Mouse (Mus musculus) CH12.LX (cell line): ENCODE measurements around the gene Ifna5. TPM values are rescaled to one million over a fixed set of nuclear protein-coding genes. Genes with fewer than 3 reads are reported as not detected.

Experiments
- DNase-seq: peaks from one replicate; pipeline ENCODE4 v3.0.0-alpha.2; 2013; ENCODE audit errors: extremely low read depth
- H3K27ac ChIP-seq: 2 replicates; pipeline ENCODE4 v1.5.1; 2012; ENCODE audit warnings: low read depth, mild to moderate bottlenecking, control low read depth, moderate library complexity; ENCODE audit not compliant: insufficient read depth
- H3K27me3 ChIP-seq: replicated peaks from 2 replicates; pipeline ENCODE3; 2012; ENCODE audit warnings: inconsistent platforms
- H3K36me3 ChIP-seq, 2 experiments: replicated peaks in 1 of 2; 2 replicates each; pipeline versions ENCODE3 to v1.6.1; 2012; ENCODE audit warnings: inconsistent platforms in 1 of 2, low read length in 1 of 2, mild to moderate bottlenecking in 1 of 2, mixed read lengths in 1 of 2, moderate library complexity in 1 of 2; ENCODE audit not compliant: control insufficient read depth in 1 of 2, insufficient read depth in 1 of 2
- H3K4me1 ChIP-seq, 2 experiments: 2 replicates each; pipeline ENCODE4 v1.6.1; 2012; ENCODE audit warnings: inconsistent platforms in 1 of 2, moderate library complexity in 1 of 2; ENCODE audit not compliant: insufficient read depth in 2 of 2, control insufficient read depth in 1 of 2
- H3K4me2 ChIP-seq: 2 replicates; pipeline ENCODE4 v1.6.1; 2012; ENCODE audit warnings: low read depth, mild to moderate bottlenecking, control low read depth; ENCODE audit not compliant: poor library complexity, insufficient read depth, severe bottlenecking
- H3K4me3 ChIP-seq, 3 experiments: fragments of 150-350 bp in 1 of 3; sonication (generic) in 1 of 3; replicated peaks in 1 of 3; 2 replicates each; pipeline versions ENCODE3 to v1.5.1; 2011 to 2012; ENCODE audit warnings: low read depth in 2 of 3, low read length in 2 of 3, mild to moderate bottlenecking in 2 of 3, moderate library complexity in 2 of 3, control low read depth in 1 of 3, improper control_type of control experiment in 1 of 3, inconsistent platforms in 1 of 3, mixed read lengths in 1 of 3; ENCODE audit not compliant: poor library complexity in 1 of 3
- H3K79me2 ChIP-seq: replicated peaks from 2 replicates; pipeline ENCODE4 v1.6.1; 2012; ENCODE audit warnings: mild to moderate bottlenecking, moderate library complexity; ENCODE audit not compliant: control insufficient read depth, poor library complexity, insufficient read depth, severe bottlenecking; ENCODE audit errors: extremely low read depth
- H3K9ac ChIP-seq: 2 replicates; pipeline ENCODE4 v1.6.1; 2012; ENCODE audit warnings: low read depth, mild to moderate bottlenecking, control low read depth, moderate library complexity; ENCODE audit not compliant: insufficient read depth
- H3K9me3 ChIP-seq: replicated peaks from 2 replicates; pipeline ENCODE3; 2012; ENCODE audit warnings: low read length, inconsistent platforms, mixed read lengths
- BHLHE40 ChIP-seq: IDR thresholded peaks from 2 replicates; pipeline ENCODE4 v1.6.1; 2011; ENCODE audit warnings: mild to moderate bottlenecking, low read depth, low read length, improper control_type of control experiment
- CHD2 ChIP-seq: IDR thresholded peaks from 2 replicates; pipeline ENCODE4 v1.6.1; 2011; ENCODE audit warnings: low read length, improper control_type of control experiment
- ELF1 ChIP-seq: IDR thresholded peaks from 2 replicates; pipeline ENCODE4 v1.6.1; 2014; ENCODE audit warnings: low read depth, mild to moderate bottlenecking, inconsistent platforms, low read length, improper control_type of control experiment
- ETS1 ChIP-seq: conservative IDR thresholded peaks from 2 replicates; pipeline ENCODE4 v1.6.1; 2012; ENCODE audit warnings: low read depth, mild to moderate bottlenecking, inconsistent platforms, low read length, improper control_type of control experiment, moderate library complexity
- GABPA ChIP-seq: IDR thresholded peaks from 2 replicates; pipeline ENCODE4 v1.6.1; 2012; ENCODE audit warnings: low read depth, low read length, improper control_type of control experiment, inconsistent platforms; ENCODE audit not compliant: insufficient replicate concordance
- IRF4 ChIP-seq: IDR thresholded peaks from 2 replicates; pipeline ENCODE4 v1.6.1; 2014; ENCODE audit warnings: low read depth, mild to moderate bottlenecking, inconsistent platforms, low read length, improper control_type of control experiment
- KAT2A ChIP-seq: IDR thresholded peaks from 2 replicates; pipeline ENCODE4 v1.6.1; 2012; ENCODE audit warnings: low read length, improper control_type of control experiment, inconsistent platforms; ENCODE audit not compliant: insufficient replicate concordance
- MAFK ChIP-seq: IDR thresholded peaks from 2 replicates; pipeline ENCODE4 v1.6.1; 2011; ENCODE audit warnings: low read length, improper control_type of control experiment; ENCODE audit not compliant: insufficient replicate concordance
- MAX ChIP-seq: IDR thresholded peaks from 2 replicates; pipeline ENCODE4 v1.6.1; 2011; ENCODE audit warnings: low read length, improper control_type of control experiment
- MAZ ChIP-seq: IDR thresholded peaks from 2 replicates; pipeline ENCODE4 v1.6.1; 2012; ENCODE audit warnings: low read depth, mild to moderate bottlenecking, inconsistent platforms, low read length, improper control_type of control experiment, moderate library complexity
- NELFE ChIP-seq: IDR thresholded peaks from 2 replicates; pipeline ENCODE4 v1.6.1; 2011; ENCODE audit warnings: low read depth, low read length, improper control_type of control experiment
- RCOR1 ChIP-seq: conservative IDR thresholded peaks from 2 replicates; pipeline ENCODE4 v1.6.1; 2012; ENCODE audit warnings: low read depth, mild to moderate bottlenecking, inconsistent platforms, low read length, improper control_type of control experiment
- SIN3A ChIP-seq: IDR thresholded peaks from 2 replicates; pipeline ENCODE4 v1.6.1; 2012; ENCODE audit warnings: low read length, improper control_type of control experiment, inconsistent platforms
- TCF12 ChIP-seq: IDR thresholded peaks from 2 replicates; pipeline ENCODE4 v1.6.1; 2014; ENCODE audit warnings: low read depth, mild to moderate bottlenecking, inconsistent platforms, low read length, improper control_type of control experiment
- UBTF ChIP-seq: IDR thresholded peaks from 2 replicates; pipeline ENCODE4 v1.6.1; 2012; ENCODE audit warnings: low read depth, mild to moderate bottlenecking, inconsistent platforms, low read length, improper control_type of control experiment, moderate library complexity
- USF2 ChIP-seq: conservative IDR thresholded peaks from 2 replicates; pipeline ENCODE4 v1.6.1; 2011; ENCODE audit warnings: low read depth, low read length, improper control_type of control experiment
- ZC3H11A ChIP-seq: IDR thresholded peaks from 2 replicates; pipeline ENCODE4 v1.6.1; 2012; ENCODE audit warnings: low read depth, mild to moderate bottlenecking, inconsistent platforms, low read length, improper control_type of control experiment
- ZKSCAN1 ChIP-seq: IDR thresholded peaks from 2 replicates; pipeline ENCODE4 v1.6.1; 2012; ENCODE audit warnings: low read depth, inconsistent platforms, low read length, improper control_type of control experiment, borderline replicate concordance
- ZMIZ1 ChIP-seq: IDR thresholded peaks from 2 replicates; pipeline ENCODE4 v1.6.1; 2012; ENCODE audit warnings: low read depth, mild to moderate bottlenecking, inconsistent platforms, low read length, improper control_type of control experiment
- dilution Hi-C: fragments of 300-500 bp; cut with MboI; formaldehyde crosslinking; loops from 2 replicates; pipeline ENCODE4 v1.14.3; 2020; ENCODE audit warnings: low sequenced_read_pairs; ENCODE audit not compliant: extremely low pct_unique_long_range_greater_than_20kb, extremely low pct_ligation_motif_present
- in situ Hi-C: fragments of 300-500 bp; cut with MboI; formaldehyde crosslinking; loops from 3 replicates; pipeline ENCODE4 v1.14.3; 2019; ENCODE audit warnings: low sequenced_read_pairs, low pct_ligation_motif_present, low pct_unique_long_range_greater_than_20kb, mixed read lengths
- polyA plus RNA-seq: library from polyadenylated mRNA; unstranded; fragments of >175 nt; gene quantifications from 2 replicates; pipeline ENCODE4 v1.2.1, GENCODE M21; 2012; ENCODE audit warnings: low read depth; ENCODE audit not compliant: insufficient read length
- total RNA-seq, 2 experiments: library from RNA; depleted of rRNA; stranded (reverse); fragments of 300-350 nt in 1 of 2; fragments of >200 nt in 1 of 2; gene quantifications; 2 replicates each; pipeline ENCODE4 v1.2.3; 2012 to 2014

The Ifna5 gene
- total and polyA plus RNA-seq, 3 experiments, result not detected

GRCm38 (mm10) chr4:88872691-88873090, 37.4 kb downstream of the Ifna5 start (continued):
- TF ChIP-seq RCOR1 (no peak), GABPA (no peak), SIN3A (no peak), MAFK (no peak), UBTF (no peak), USF2 (no peak), NELFE (no peak), CHD2 (no peak), ZC3H11A (peak; percentile 92), TCF12 (no peak), ELF1 (no peak), KAT2A (no peak)

DNA sequence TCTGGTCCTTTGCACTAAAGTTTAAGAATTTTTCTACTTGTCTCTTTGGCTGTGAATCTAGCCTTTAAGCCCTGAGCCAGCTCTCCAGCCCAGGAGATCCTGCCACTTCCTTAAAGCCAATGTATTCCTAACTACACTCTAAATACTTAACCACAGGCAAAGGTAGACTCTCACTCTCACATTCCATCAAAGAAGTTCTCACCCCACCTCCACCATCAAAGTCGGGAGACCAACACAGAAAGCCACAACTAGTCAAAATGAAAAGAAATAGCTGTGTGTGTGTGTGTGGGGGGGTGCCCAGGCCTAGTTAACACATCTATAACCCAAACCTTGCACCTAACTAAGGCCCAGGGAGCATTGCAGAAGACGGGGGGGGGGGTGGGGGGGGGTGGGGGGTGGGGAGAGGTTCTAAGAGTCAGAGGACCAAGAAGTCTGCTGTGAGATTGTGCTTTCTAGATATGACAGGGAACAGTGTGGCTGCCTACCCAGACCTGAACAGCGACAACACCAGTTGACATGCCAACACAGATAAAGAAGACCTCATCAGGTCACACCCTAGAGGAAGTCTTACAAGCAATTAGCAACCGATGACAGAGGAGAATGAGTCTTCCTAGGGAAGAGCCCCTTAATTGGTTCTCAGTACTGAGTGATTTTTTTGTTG, 40.2 kb downstream of the Ifna5 start:
- Histone ChIP-seq H3K27ac (no peak overlapping the region), H3K4me3 (no peak overlapping the region), H3K4me1 (peaks cover 25 to 44% of the 10 kb centered on the region in 2 experiments), H3K9ac (no peak overlapping the region), H3K4me2 (peak overlapping the region; percentile 4; the same call in 1 of the 2 replicates), H3K79me2 (no peaks in the 10 kb centered on the region), H3K9me3 (peaks cover 10% of the 10 kb centered on the region), H3K27me3 (peaks cover 6% of the 10 kb centered on the region), H3K36me3 (no peaks in the 10 kb centered on the region)
- in situ Hi-C loops (loop anchor here (25.0 kb wide), 1 partner anchor 812 kb away; the partner anchor contains the start of gene Dmrta1), dilution Hi-C loops (no loop called here)
- peak; percentile 48 for DNase-seq
- TF ChIP-seq CHD2 (0 out of 2 replicates have a peak, but pooled peaks have one; percentile 41), ZMIZ1 (no peak), ZKSCAN1 (no peak), BHLHE40 (peak; percentile 47; the same call in 1 of the 2 replicates), SIN3A (peak; percentile 61), IRF4 (peak; percentile 85; the same call in 1 of the 2 replicates), ETS1 (peak; percentile 8; the same call in 1 of the 2 replicates), MAZ (0 out of 2 replicates have a peak, but pooled peaks have one; percentile 55), MAX (no peak), KAT2A (no peak), UBTF (no peak)
